Mouse (Mus musculus): ENCODE measurements at regions not wholly inside any gene's neighbourhood (a gene's known extent, or its start where the extent isn't known, plus 50 kb on each side); places are given as distances from the start of the nearest gene placed in this dataset.

- no peak overlapping the region for H3K27ac ChIP-seq
- H3K27me3 ChIP-seq (ENCODE audit: insufficient read depth, poor library complexity, severe bottlenecking) = no peaks in the 10 kb centered on the region
- no peaks in the 10 kb centered on the region for H3K36me3 ChIP-seq
- H3K4me3 ChIP-seq = no peak overlapping the region
- H3K4me1 ChIP-seq (replicated peaks) = no peaks in the 10 kb centered on the region
- no peak for DNase-seq (ENCODE audit: low spot score)
- H3K9me3 ChIP-seq = no peaks in the 10 kb centered on the region
- WGBS = 86% methylated on average over 6 of the region's 6 CpGs
Measured at GRCm38 (mm10) chr4:12491306-12491705, 319.5 kb upstream of the Fam92a start.

GRCm38 (mm10) chr4:12490066-12490465, 318.3 kb upstream of the Fam92a start:
- Histone ChIP-seq H3K4me1 (replicated peaks) (no peaks in the 10 kb centered on the region), H3K9me3 (no peaks in the 10 kb centered on the region), H3K4me3 (no peak overlapping the region), H3K27ac (no peak overlapping the region), H3K27me3 (ENCODE audit: insufficient read depth, poor library complexity, severe bottlenecking) (no peaks in the 10 kb centered on the region), H3K36me3 (no peaks in the 10 kb centered on the region)
- no peak for DNase-seq (ENCODE audit: low spot score)
- 81% methylated on average over 3 of the region's 3 CpGs for WGBS

GRCm38 (mm10) chr4:12489358-12489757, 317.5 kb upstream of the Fam92a start:
- 77% methylated on average over 6 of the region's 6 CpGs for WGBS
- H3K27ac ChIP-seq = no peak overlapping the region
- no peaks in the 10 kb centered on the region for H3K9me3 ChIP-seq
- no peaks in the 10 kb centered on the region for H3K36me3 ChIP-seq
- H3K27me3 ChIP-seq (ENCODE audit: insufficient read depth, poor library complexity, severe bottlenecking) = no peaks in the 10 kb centered on the region
- H3K4me3 ChIP-seq = no peak overlapping the region
- H3K4me1 ChIP-seq (replicated peaks) = no peaks in the 10 kb centered on the region
- no peak for DNase-seq (ENCODE audit: low spot score)

- Histone ChIP-seq H3K9me3 (no peaks in the 10 kb centered on the region), H3K36me3 (no peaks in the 10 kb centered on the region), H3K4me3 (no peak overlapping the region), H3K4me1 (replicated peaks) (no peaks in the 10 kb centered on the region), H3K27me3 (ENCODE audit: insufficient read depth, poor library complexity, severe bottlenecking) (no peaks in the 10 kb centered on the region), H3K27ac (no peak overlapping the region)
- WGBS = 55% methylated on average over 4 of the region's 4 CpGs
- DNase-seq (ENCODE audit: low spot score) = no peak
Measured at GRCm38 (mm10) chr4:12481481-12481880, 309.7 kb upstream of the Fam92a start.

GRCm38 (mm10) chr4:12476717-12477116, 304.9 kb upstream of the Fam92a start:
- Histone ChIP-seq H3K36me3 (no peaks in the 10 kb centered on the region), H3K4me3 (no peak overlapping the region), H3K27ac (no peak overlapping the region), H3K4me1 (replicated peaks) (no peaks in the 10 kb centered on the region), H3K9me3 (no peaks in the 10 kb centered on the region), H3K27me3 (ENCODE audit: insufficient read depth, poor library complexity, severe bottlenecking) (no peaks in the 10 kb centered on the region)
- WGBS = 93% methylated on average over 7 of the region's 7 CpGs
- no peak for DNase-seq (ENCODE audit: low spot score)

- no peak for DNase-seq (ENCODE audit: low spot score)
- Histone ChIP-seq H3K36me3 (no peaks in the 10 kb centered on the region), H3K27me3 (ENCODE audit: insufficient read depth, poor library complexity, severe bottlenecking) (no peaks in the 10 kb centered on the region)
Measured at GRCm38 (mm10) chr4:12474981-12475568, 303.3 kb upstream of the Fam92a start.

GRCm38 (mm10) chr4:12474421-12474820, 302.6 kb upstream of the Fam92a start:
- DNase-seq (ENCODE audit: low spot score) = no peak
- Histone ChIP-seq H3K4me3 (no peak overlapping the region), H3K9me3 (no peaks in the 10 kb centered on the region), H3K27ac (no peak overlapping the region), H3K27me3 (ENCODE audit: insufficient read depth, poor library complexity, severe bottlenecking) (no peaks in the 10 kb centered on the region), H3K36me3 (no peaks in the 10 kb centered on the region), H3K4me1 (replicated peaks) (no peaks in the 10 kb centered on the region)
- 68% methylated on average over 1 of the region's 1 CpGs for WGBS

More at GRCm38 (mm10) chr4:12474981-12475568, 303.3 kb upstream of the Fam92a start:
- Histone ChIP-seq H3K9me3 (no peaks in the 10 kb centered on the region), H3K27ac (no peak overlapping the region), H3K4me1 (replicated peaks) (no peaks in the 10 kb centered on the region), H3K4me3 (no peak overlapping the region)
- 74% methylated on average over 4 of the region's 4 CpGs for WGBS

GRCm38 (mm10) chr4:12461701-12462100, 289.9 kb upstream of the Fam92a start:
- WGBS = 88% methylated on average over 2 of the region's 2 CpGs

GRCm38 (mm10) chr4:12461251-12461650, 289.4 kb upstream of the Fam92a start:
- no peak for DNase-seq (ENCODE audit: low spot score)
- WGBS = 79% methylated on average over 4 of the region's 4 CpGs
- Histone ChIP-seq H3K27ac (no peak overlapping the region), H3K9me3 (no peaks in the 10 kb centered on the region), H3K4me3 (no peak overlapping the region), H3K27me3 (ENCODE audit: insufficient read depth, poor library complexity, severe bottlenecking) (no peaks in the 10 kb centered on the region), H3K4me1 (replicated peaks) (no peaks in the 10 kb centered on the region), H3K36me3 (no peaks in the 10 kb centered on the region)

More at GRCm38 (mm10) chr4:12461701-12462100, 289.9 kb upstream of the Fam92a start:
- no peaks in the 10 kb centered on the region for H3K27me3 ChIP-seq (ENCODE audit: insufficient read depth, poor library complexity, severe bottlenecking)
- H3K4me1 ChIP-seq (replicated peaks) = no peaks in the 10 kb centered on the region
- no peak for DNase-seq (ENCODE audit: low spot score)
- no peak overlapping the region for H3K4me3 ChIP-seq
- no peaks in the 10 kb centered on the region for H3K9me3 ChIP-seq
- H3K27ac ChIP-seq = no peak overlapping the region
- no peaks in the 10 kb centered on the region for H3K36me3 ChIP-seq

GRCm38 (mm10) chr4:12457978-12458597, 286.3 kb upstream of the Fam92a start:
- Histone ChIP-seq H3K27me3 (ENCODE audit: insufficient read depth, poor library complexity, severe bottlenecking) (no peaks in the 10 kb centered on the region), H3K4me1 (replicated peaks) (no peaks in the 10 kb centered on the region), H3K4me3 (no peak overlapping the region), H3K27ac (no peak overlapping the region), H3K36me3 (no peaks in the 10 kb centered on the region), H3K9me3 (no peaks in the 10 kb centered on the region)
- no peak for DNase-seq (ENCODE audit: low spot score)
- 86% methylated on average over 8 of the region's 8 CpGs for WGBS

- 88% methylated on average over 2 of the region's 2 CpGs for WGBS
- Histone ChIP-seq H3K9me3 (no peaks in the 10 kb centered on the region), H3K27me3 (ENCODE audit: insufficient read depth, poor library complexity, severe bottlenecking) (no peaks in the 10 kb centered on the region), H3K4me3 (no peak overlapping the region), H3K4me1 (replicated peaks) (no peaks in the 10 kb centered on the region), H3K36me3 (no peaks in the 10 kb centered on the region), H3K27ac (no peak overlapping the region)
- DNase-seq (ENCODE audit: low spot score) = no peak
Measured at GRCm38 (mm10) chr4:12452086-12452485, 280.3 kb upstream of the Fam92a start.

GRCm38 (mm10) chr4:12425507-12425906, 253.7 kb upstream of the Fam92a start:
- Histone ChIP-seq H3K27ac (no peak overlapping the region), H3K27me3 (ENCODE audit: insufficient read depth, poor library complexity, severe bottlenecking) (no peaks in the 10 kb centered on the region)
- 36% methylated on average over 3 of the region's 3 CpGs for WGBS

GRCm38 (mm10) chr4:12421628-12422319, 250.0 kb upstream of the Fam92a start:
- peak overlapping the region; percentile 62 for H3K27ac ChIP-seq
- WGBS = 80% methylated on average over 16 of the region's 16 CpGs
- DNase-seq (ENCODE audit: low spot score) = peak; percentile 5
- no peaks in the 10 kb centered on the region for H3K4me1 ChIP-seq (replicated peaks)
- no peak overlapping the region for H3K4me3 ChIP-seq
- no peaks in the 10 kb centered on the region for H3K9me3 ChIP-seq
- no peaks in the 10 kb centered on the region for H3K36me3 ChIP-seq
- H3K27me3 ChIP-seq (ENCODE audit: insufficient read depth, poor library complexity, severe bottlenecking) = no peaks in the 10 kb centered on the region

More at GRCm38 (mm10) chr4:12425507-12425906, 253.7 kb upstream of the Fam92a start:
- H3K4me3 ChIP-seq = no peak overlapping the region
- DNase-seq (ENCODE audit: low spot score) = no peak
- H3K4me1 ChIP-seq (replicated peaks) = no peaks in the 10 kb centered on the region
- H3K36me3 ChIP-seq = no peaks in the 10 kb centered on the region
- H3K9me3 ChIP-seq = no peaks in the 10 kb centered on the region
